Mouse (Mus musculus) adrenal gland, postnatal 4 days (tissue): ENCODE data around the gene Ldlrad3. TPM values are rescaled to one million over a fixed set of nuclear protein-coding genes. Genes with fewer than 3 reads are reported as not detected.

Experiments used
- DNase-seq, 2 experiments: peaks; one replicate each; pipeline ENCODE4 v3.0.0; 2021 to 2022; ENCODE audit warnings: low spot score in 2 of 2, mixed read lengths in 2 of 2
- total RNA-seq, 2 experiments: library from RNA; stranded (reverse); gene quantifications; 2 replicates each; pipeline ENCODE4 v1.2.3; 2021

Ldlrad3 gene
- total RNA-seq, 2 experiments from 2014 or later = 13.1 to 16.7 TPM

DNA sequence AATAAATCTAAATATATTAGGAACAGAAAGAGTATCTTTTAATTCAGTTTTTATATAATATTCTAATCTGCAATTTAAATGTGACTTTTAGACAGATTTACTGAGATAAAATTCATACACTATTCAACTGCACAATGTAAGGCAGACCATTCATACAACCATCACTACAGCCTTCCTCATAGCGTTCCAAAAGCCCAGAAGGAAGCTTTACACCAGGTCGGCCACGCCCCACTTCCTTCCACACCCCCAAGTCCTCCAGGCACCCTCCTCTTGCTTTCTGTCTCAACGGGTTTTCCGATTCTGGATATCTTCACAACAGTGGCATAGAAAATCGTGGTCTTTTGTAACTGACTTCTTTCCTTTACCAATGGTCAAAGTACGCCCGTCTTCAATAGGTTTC is 39.8 kb downstream of the Ldlrad3 start:
- DNase-seq = no peak

DNA sequence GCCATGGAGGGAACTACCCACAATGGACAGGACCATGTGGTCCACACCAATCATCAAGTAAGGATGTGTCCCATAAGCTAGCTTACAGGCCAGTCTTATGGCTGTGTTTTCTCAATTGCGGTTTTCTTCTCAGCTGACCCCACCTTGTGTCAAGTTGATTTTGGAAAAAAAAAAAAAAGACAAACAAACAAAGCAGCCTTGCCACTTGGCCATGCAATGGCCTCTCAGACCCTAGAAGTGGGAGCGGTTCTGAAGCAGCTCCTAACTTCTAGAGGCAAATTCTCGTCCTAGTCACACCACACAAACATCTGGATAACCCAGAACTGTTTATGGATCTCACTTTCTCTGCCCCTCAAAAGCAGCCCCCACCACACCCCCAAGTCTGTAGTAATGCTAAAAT is 41.1 kb downstream of the Ldlrad3 start:
- no peak for DNase-seq

DNA sequence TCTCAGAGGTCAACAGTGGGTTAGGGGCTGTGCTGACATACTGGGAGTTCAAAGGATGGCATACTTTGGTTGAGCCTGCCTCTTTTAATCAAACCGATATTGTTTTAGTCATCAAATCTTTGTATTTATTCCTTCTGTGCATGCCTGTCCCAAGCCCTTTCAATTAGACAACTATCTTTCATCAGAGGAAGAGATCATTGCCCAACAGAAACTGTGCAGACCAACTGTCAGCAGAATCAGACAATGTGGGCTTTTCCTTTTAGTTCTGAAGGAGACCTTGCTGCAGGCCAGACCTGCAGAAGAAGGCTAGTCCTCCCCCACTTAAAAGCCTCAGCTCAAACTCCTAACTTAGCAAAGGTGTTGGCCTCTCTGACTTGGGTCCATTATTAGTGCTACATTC is 41.9 kb downstream of the Ldlrad3 start:
- DNase-seq = no peak

DNA sequence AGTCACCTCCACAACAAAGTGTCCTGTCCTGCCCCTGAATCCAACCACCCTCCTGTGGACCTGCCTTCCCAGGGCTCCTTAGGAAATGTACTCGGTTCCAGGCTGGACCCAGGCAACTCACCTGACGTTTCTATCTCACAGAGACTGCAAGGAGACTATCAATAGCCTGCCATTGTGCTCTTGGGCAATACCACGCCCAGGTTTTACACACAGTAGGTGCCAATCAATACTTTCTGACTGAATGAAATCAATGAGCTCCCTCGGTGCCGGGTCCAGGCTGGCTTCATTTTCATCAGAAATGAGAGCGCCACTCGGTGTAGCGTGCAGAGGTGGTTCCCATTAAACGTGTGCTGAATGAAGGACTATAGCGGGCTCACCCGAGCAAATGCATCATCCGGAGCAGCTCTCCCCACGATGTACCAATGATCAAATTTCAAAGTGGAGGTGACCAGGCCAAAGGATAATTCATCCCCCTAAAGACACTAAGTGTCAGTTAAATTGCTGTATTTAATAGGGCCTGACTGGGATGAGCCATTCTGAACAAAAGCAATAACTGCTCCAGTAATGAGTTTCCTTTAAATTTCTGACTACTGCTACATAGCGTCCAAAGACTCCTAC is 43.4 kb downstream of the Ldlrad3 start:
- DNase-seq = no peak

DNA sequence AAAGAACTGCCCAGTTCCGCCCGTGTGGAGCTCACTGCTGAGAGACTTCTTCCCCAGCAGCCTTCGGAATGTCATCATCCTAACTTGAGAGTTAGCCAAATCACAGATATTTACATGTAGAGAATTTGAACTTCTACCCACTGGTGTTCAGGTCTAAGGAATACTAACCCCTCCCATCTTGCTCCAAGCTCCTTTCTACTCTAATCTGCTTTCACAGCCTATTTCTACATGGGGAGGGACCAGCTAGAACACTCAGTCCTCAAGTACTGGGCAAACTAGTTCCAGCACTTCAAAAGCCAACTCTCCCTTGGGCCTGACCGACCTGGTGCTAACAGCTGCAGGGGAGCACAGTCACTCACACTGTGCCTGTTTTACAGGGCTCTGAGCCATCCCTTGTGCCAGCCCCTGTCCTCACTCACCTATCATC is 44.0 kb downstream of the Ldlrad3 start:
- no peak for DNase-seq

DNA sequence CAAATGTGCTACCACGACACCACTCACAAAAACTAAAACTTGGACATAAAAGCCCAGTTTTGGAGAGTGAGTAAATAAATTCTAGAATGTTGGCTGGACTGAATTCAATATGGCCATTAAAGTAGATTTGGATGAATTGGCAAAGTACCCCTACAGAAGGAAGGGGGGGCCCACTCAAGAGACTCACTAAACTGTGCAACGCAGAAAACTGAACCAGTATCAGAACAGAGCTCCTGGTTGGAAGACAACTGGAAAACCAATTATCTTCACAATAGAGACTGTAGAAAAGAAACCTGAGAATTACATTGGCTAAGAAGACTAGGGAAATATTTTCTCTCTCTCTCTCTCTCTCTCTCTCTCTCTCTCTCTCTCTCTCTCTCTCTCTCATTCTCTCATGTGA is 45.0 kb downstream of the Ldlrad3 start:
- no peak for DNase-seq

DNA sequence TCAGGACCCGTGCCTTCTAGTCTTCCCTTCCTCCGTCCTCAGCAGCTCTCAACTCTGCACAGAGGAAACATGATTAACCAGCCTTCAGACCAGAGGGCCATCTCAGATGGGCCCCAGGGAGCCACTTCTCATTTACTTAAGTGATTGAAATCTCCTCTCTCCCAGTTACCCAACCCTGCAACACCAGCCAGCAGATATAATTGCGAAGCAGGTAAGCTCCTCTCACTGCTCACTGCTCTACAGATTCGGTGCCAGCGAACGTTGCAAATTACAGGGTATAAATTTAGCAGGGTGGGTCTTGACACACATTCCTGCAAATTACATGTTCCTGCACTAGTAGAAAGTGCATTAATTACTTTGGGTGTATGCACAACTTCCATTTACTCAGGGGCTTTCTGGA is 48.3 kb downstream of the Ldlrad3 start:
- no peak for DNase-seq

DNA sequence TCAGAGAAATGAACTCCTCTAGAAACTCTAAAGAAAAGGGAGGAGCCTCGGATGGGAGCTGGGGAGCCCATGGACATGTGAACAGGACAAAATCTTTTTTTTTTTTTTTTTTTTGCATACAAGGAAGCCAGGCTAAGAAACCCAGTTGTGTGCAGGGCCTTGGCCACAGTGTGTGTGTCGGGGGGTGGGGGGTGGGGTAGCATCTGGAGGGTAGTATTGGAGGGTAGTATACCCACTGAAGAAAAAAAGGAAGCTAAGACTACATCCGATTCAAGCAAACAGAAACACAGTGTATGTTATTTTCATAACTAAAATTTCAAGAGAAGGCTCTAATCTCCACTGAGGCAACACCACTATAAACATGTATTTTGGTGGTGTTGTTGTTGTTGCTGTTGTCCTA is 50.0 kb downstream of the Ldlrad3 start:
- DNase-seq = no peak

DNA sequence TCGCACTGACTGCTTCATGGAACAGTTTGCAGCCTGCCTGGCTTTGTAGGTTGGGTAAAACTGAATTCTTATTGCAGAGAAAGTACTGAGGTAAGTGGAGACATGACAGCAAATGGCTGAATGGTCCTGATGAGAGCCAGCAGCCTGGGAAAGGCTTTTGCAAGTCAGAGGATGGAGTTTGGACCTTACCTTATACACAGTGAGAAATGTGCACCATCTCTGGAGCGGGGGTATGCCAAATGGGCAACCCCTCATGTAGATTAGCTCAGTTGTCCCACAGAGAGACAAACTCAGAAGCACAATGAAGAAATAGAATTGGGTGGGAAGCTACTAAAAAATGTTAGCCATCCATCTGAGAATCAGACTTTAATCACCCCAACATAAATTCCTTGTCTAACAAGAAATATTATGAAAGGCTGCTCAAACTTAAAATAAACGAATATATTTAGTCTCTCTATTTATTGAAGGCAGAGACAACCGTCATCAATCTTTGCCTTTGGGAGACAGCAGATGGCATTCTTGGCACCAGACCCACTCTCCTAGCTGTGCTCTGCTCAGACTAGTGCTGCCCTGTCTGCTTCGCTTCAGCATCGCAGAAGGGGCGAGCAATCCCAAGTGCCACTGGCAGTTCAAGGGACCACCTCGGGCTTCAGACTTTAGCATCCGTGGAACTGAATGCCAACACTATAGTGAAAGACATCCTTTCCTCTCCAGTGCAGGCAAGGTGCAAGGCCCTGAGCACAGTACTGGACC is 51.5 kb downstream of the Ldlrad3 start:
- DNase-seq = no peak

DNA sequence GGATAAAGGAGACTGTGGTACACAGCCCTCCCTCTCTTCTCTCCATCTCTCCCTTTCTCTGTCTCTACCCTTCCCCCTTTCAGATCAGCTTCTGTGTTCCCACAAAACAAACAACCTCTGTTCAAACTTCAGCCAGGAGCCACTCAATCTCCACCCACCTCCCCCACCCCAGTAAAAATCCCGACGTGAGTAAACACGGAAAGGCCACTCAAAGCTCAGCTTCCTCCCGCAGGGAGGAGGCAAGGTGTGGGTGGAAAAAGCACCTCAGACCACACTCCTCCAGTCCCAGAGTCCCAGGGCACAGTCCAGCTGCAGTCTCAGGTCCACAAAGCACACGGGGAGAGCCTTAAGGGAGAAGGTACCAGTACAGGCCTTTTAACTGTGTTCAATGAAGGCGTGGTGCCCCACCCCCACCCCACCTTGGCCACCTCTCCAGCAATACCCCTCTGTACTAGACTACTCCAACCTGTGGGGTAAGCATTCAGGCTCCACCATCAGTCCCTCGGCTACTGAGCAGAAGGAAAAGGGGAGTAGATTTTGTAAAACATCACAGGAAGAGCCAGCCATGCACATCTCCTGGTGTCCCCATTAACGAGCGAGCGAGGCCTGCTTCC is 53.1 kb downstream of the Ldlrad3 start:
- no peak for DNase-seq

DNA sequence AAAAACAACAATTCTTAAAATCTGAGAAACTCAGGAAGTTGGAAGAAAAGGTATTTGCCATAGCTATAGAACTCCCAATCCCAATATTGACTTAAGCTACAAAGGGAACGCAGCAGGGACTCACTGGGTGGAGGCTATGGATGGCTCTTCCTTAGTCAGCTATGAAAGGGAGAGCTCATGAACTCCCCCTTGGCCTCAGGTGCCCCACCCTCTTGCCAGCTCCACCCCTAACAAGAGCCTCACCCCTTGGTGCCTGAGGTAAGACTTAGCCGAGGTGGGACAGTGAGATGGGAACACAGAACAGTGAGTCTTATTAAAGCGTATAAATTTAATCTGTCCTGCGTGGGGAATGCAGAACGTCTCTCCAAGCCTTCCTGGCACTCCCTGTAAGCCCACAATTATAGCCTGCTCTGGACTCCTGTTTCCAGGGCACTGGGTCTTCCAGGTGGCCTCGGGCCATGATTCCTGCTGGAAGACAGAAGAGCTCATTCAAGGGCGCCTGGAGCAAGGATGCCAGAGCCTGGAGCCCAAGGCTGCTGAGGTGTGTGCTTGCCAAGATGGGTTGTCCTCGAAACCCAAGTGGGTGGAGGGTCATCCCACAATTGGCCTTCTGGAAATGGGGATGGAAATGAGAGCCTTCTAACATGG is 55.9 kb downstream of the Ldlrad3 start:
- peak; percentile 13 to 18 for DNase-seq

DNA sequence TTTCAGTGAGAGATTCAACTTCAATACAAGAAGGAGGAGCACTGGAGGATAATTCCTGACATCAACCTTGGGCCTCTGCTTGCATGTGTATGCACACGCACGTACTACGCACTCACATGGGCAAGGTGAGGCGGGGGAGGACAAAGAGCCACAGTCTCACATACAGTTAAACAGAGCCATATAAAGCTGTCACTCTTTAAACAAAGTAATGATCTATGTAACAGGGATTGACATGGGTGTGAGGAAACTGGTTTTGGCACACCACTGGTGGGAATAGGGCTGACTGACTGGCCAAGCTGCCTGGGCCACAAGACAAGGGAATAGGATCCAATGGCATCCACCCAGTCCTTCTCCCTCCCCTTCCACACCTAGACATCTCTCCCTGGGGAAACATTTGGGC is 57.0 kb downstream of the Ldlrad3 start:
- no peak for DNase-seq

DNA sequence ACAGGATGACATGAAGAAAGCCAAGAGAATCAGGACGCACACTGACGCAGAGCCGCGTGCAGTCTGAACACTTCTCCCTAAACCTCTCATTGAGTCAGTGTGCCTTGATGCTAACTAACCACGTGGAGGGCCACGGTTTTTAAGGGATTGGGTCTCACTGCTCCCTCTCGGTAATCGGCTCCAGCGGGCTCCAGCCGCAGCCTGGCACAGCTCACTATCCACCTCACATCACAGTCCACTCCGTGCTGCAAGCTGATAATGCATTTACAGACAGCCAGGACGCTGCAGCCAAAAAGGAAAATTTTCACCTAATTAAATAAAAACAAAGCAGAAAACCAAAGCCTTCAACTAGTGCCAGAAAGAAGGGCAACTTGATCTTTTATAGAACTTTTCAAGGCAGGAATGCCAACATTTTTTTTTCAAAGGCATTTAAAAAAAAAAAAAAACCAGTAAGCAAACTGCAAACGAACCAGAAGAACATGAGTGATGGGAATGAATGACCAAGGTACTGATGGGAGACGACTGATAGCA is 57.6 kb downstream of the Ldlrad3 start:
- no peak for DNase-seq

DNA sequence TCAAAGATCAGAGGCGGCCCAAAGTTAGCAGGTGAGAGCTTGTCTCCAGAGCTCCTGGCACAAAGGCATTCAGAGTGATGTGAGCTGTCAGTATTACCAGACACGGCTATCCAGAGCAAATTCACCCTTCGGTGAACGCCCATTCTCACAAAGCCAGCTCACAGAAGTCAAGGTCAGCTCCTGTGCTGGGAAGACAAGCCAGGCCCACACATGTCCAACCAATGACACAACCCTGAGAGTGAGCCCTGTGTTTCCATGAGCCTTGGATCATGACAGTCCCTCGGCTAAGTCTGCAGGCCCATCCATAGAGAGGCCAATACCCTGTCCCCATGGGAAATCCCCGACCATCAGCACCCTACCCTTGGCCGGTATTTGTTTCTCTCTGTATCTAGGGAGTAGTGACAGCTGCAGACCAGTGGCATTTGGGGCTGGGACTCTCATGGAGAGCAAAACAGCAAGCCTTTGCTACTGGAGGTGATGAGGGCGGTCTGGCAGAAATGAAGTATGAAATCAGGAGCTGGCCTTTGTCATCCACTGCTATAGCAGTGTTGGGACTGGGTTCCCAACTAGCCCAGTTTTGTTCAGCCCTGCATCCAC is 58.3 kb downstream of the Ldlrad3 start:
- DNase-seq = no peak

DNA sequence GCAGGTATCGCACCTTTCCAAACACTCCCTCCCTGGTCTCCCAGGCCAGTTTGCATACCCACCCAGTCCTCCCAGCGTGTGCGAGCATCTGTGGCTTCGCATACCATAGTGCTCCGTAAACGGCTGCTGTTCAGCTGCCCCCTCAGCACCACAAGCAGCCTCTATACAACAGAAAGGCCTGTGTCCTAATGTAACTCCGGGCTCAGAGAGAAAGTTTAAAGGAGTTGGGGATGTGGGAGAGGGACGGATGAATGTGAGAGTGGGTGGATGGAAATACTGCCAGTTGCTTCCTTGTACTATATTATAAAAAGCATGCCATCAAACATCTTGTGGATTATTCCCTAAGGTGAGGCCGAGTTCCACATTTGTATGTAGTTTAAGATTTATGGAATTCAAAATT is 59.0 kb downstream of the Ldlrad3 start:
- DNase-seq = no peak

DNA sequence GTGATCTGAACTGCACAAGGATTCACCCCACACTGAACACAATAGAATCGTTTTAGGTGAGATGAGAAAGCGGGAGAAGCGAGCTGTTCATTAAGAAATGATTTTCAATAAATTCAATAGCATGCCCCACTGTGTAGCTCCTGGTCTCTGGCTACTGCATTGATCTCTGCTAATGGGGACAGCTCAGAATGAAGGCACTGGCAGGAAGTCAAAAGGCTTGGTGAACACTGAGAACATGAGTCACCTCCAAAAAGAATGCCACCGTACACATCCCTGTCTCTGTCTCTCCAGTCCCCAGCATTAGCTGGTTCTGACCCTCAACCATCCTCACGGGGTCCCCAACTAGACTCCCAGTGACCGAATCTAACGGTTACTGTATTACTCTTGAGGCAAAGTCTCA is 60.1 kb downstream of the Ldlrad3 start:
- no peak for DNase-seq

DNA sequence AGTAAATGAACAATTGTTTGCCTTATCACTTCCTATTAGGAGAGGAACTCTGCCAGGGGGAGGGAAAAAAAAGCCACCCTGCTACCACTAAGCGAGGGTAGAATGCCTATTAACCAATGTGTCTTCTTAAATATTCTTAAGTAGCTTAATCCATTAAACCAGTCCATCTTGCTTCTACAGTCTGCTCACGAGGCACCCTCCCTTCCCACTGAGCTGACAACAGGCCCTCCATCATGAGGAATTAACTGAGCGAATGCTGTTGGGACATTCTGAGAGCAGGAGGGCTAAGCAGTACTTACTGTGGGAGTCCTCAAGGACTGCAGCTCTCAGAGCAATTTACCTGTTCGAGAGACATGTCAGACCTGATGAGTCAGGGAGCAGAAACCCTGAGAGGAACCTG is 61.1 kb downstream of the Ldlrad3 start:
- DNase-seq = no peak

DNA sequence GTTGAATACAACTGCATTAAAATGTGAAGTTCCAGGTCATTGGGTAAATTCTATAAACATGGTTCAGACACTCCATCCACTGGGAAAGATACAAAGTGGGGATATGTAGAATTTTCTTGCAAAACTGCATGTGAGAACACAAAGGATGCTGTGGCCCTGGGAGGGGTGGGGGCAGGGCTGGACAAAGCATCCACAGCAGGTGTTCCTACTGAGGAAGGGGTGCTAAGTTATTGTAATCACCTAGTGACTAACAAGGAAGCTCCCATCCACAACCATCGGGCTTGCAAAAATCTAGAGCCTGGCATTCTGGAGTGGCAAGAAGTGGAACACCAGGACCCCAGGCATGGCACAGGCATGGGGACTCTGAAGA is 64.1 kb downstream of the Ldlrad3 start:
- no peak for DNase-seq

DNA sequence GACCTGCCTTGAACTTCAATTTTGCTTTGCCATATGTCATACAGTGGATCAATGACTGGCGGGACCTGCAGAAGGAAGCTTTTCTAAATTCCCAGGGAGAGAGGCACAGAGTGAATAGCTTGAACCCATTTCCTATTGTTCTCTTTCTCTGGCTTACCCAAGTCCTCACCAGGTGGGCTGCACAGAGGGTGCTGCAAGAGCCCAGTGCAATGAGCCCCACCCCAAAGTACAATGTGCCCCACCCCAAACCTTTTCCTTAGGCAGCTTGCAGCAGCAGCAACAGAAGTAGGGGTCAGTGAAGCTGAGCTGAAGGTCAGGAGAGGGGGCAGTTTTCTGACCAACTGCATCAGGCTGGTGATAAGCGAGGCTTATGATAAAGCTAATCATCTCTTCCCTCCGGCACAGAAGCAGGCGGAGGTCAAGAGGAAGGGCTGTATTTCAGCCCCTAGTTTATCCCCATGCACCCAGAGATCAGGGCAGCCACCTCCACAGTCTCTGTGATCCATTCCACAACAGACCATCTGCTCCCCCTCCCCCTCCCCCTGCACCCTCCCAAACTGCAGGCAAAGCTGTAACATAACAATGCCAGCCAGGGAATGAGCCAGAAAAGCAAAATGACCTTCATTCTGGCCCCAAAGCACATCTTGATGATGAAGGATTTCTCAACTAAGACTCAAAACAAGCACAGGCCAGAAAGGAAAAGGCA is 64.6 kb downstream of the Ldlrad3 start:
- DNase-seq = no peak

DNA sequence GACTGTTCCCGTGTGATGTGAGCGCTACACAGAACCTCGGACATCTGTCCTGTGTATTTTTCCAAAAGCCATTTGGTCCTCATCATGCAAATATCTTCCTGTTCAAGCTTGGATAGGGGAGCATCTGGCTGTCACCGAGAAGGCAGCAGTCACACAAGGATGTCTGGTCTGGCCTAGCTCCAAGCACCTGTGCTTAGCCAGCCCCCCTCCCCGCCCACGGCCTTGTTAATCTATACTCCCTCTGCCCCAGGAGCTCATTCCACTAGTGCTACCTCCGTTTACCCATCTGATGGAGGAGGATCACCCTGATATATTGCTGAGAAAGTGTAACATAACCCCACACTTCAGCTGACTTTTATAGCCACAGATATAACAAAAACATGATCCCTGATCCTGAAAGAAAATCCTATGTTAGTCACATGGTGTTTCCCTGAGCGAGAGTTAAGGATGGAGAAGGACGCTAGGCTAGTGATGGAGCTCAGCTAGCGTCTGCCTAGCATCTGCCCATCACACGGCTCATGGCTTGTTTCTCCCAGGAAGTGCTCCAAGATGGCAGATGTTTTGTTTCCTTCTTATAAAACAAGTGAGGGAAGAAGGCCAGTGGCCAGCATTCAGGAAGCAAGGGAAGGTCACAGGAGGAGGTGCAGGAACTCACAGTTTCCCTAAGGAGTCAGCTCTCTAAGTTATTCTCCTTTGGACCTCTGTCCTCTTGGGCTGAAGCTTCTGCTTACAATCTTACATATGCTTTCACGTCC is 66.3 kb downstream of the Ldlrad3 start:
- DNase-seq = no peak
